Mouse (Mus musculus) CD4-positive helper T cell, adult 2 months (primary cell): ENCODE measurements around the gene Hpse.

Experiments used
- DNase-seq: peaks from one replicate; pipeline ENCODE4 v3.0.0-alpha.2; 2012; ENCODE audit warnings: low read depth, missing footprints, low spot score

Gene Hpse

GRCm38 (mm10) chr5:100643253-100643990 lies 76.1 kb downstream of the Hpse start:
- peak; percentile 68 for DNase-seq

DNA sequence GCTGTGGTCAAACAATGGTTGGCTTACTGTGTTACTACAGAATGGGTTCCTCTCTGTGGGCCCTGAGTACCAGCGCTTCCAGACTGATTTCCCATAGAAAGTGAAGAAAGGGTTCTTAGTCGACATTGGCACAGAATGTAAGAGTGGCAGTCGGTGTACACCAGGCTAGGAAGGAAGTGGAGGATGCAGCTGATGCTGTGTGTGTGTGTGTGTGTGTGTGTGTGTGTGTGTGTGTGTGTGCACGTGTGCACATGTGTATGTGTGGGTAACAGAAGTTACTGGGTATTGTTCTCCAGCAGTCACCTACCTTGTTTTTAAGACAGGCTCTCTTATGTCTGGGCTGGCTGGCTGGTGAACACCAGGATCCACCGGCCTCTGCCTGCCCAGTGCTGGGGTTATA lies 77.2 kb downstream of the Hpse start:
- DNase-seq, result peak; percentile 74

DNA sequence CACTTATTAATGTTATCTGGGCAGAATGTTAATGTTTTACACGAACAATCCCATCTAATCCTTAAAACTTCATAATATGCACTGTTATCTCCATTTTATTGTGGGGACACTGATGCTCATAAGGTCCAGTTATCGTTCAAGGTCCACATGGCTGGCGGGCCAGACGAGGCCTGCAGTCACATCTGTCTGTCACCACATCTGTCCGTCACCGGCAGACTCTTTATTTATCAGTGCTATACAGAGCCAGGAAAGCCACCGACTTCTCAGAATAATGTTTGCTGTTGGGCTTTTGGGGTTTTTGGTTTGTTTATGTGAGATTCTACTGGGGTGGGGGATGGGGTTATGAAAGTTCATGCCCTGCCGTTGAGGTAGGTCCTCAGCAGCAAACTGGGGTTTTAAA lies 81.0 kb downstream of the Hpse start:
- peak; percentile 25 for DNase-seq

DNA sequence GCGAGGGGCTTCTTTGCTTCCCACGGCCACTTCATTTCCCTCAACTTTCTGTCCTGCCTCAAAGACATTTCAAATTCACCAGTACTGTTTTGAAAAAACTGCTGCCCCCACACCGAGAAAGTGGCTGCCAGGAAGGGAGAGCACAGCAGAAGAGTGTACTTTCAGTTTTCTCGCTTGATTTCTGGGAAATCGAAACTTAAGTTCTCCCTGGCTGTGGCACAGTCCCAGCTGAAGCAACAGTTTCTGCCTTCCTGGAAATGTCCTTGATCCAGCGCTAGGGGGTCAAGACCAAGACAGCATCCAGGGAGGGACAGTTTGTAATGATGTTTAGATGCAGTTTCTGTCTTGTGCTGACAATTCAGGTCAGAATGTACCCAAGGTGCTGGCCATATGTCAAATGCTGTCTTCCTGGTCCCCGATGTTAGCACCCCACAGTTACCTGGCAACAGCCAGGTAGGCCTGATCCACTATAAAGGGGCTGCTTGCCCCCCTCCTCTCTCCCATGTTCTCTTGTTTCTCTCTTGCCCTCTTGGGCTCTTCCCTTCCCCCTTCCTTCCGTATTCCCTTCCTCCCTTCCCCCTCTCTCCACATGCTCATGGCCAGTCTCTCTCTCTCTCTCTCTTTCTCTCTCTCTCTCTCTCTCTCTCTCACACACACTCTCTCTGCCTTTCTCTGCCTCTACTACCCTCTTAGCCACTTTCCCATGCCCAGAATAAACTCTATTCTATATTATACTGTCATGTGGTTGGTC lies 82.5 kb downstream of the Hpse start:
- peak; percentile 75 for DNase-seq

- DNase-seq, result no peak
These were observed 83.6 kb downstream of the Hpse start for GRCm38 (mm10) chr5:100635908-100636307.

DNA sequence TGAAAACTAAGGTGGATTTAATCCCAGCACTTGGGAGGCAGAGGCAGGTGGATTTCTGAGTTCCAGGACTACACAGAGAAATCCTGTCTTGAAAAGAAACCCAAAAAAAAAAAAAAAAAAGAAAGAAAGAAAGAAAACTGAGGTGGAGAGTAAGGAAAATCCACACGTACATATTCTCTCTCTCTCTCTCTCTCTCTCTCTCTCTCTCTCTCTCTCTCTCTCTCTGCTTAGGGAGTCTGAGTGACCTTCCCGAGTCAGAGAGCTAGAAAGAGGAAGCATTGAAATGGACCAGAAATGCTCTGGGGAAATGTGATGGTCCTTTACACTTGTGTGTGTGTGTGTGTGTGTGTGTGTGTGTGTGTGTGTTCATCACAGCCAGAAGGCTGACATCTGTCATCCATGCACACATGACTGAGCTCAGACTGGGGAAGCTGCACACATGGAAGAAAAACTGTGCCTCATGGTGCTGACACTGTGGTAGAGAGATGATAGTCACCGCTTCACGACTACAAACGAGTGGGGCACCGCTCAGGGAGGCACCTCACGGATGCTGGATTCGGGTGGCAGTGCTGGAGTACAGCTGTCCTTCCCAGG lies 84.5 kb downstream of the Hpse start:
- no peak for DNase-seq

- DNase-seq, result no peak
These were observed 86.9 kb downstream of the Hpse start for GRCm38 (mm10) chr5:100632540-100633129.
